Mouse (Mus musculus): ENCODE results near the gene Nlrx1.
A peak's percentile ranks its signal among the peaks of the same experiment; 100 is the strongest.

Gene Nlrx1

DNA sequence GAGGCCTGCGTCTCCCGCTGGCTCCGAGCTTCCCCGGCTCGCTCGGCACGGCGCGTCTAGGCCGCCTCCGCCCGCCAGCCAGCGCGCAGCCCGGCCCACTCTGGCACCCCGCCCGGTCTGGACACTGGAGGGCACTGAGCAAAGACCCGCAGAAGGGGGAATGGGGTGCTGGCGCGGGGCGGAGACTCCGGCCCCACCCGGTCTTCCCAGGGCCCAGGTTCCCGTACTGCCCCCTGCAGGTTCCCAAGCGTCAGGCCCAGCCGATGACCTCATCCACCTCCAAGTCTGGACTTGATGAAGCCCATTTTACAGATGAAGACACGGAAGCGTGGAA lies 405 bp downstream of the Nlrx1 start:
- peak; percentile 93 for DNase-seq (ENCODE audit: low spot score)

GRCm38 (mm10) chr9:44267319-44268026 lies 926 bp downstream of the Nlrx1 start:
- peak; percentile 31 for DNase-seq (ENCODE audit: low spot score)

GRCm38 (mm10) chr9:44266478-44267226 lies 1.7 kb downstream of the Nlrx1 start:
- DNase-seq (ENCODE audit: low spot score) = no peak

DNA sequence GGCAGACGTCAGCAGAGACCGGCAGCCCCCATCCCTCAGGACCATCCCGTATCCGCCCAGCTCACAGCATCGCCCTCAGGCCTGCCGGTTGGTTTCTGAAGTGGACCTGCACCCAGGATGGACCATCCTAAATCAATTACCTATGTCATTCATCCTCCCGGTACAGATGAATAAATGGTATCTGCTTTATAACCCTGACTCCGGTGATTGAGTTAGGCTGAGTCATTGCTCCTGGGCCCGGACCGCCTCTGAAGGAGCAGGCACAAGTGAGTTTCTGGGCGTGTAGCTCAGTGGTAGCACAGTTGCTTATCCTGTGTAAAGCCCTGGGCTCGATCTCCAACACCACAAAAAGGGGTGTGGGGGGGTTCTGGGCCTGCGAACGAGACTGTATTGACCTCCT lies 7.0 kb downstream of the Nlrx1 start:
- no peak for DNase-seq (ENCODE audit: low spot score)

DNA sequence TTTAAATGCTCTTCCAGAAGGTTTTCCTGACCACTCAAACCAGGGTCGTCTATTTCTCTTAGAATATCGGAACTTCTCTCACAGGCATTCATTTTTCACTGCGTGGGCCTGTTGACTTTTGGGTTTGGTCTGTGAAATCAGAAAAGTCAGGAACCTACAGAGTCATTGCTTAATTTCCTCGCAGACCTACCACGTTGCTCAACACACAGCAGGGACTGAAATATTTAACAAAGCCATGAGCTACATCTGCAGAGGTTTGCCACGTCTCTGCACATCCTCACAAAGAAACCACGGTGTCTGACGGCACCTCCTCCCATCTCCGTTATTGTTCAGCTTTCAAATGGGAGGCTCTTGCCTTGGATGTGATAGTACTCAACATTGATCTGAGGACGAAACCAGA lies 9.4 kb downstream of the Nlrx1 start:
- DNase-seq (ENCODE audit: low spot score) = no peak

GRCm38 (mm10) chr9:44256213-44256612 lies 12.2 kb downstream of the Nlrx1 start:
- DNase-seq (ENCODE audit: low spot score) = no peak

DNA sequence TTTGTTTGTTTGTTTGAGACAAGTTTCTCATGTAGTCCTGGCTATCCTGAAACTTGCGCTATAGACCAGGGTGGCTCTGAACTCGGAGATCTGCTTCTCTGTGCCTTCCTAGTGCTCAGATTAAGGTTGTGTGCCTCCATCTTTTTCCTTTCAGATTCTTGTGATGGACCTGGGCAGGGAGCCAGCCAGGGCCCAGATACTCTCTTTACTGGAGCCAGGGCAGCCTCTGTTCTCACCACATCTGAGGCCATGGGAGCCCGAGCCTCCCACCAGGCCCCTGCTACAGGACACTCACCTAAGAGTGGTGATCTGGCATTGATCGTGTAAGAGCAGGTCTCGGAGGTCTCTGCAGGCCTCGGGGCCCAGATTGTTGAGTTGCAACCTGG lies 13.3 kb downstream of the Nlrx1 start:
- DNase-seq (ENCODE audit: low spot score) = no peak

- DNase-seq (ENCODE audit: low spot score) = no peak
These were observed 13.8 kb downstream of the Nlrx1 start for GRCm38 (mm10) chr9:44254508-44255135.

DNA sequence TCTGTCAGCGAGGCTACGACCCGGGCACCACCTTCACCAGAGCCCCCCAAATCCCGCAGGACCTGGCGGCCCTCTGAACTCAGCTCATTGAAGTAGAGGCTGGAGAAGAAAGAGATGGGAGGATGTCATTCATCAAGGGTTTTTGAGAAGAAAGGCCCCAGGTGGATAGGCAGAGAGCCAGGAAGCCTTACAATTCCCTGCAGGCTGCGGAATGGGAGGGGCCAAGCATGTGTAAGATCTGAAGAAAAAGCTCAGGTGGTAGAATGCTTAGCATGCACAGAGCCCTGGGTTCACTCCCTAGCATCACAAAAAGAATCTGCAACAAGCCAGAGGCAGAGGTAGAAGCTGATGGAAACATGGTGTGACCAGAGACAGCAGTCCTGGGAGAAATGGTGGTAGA lies 15.0 kb downstream of the Nlrx1 start:
- no peak for DNase-seq (ENCODE audit: low spot score)

DNA sequence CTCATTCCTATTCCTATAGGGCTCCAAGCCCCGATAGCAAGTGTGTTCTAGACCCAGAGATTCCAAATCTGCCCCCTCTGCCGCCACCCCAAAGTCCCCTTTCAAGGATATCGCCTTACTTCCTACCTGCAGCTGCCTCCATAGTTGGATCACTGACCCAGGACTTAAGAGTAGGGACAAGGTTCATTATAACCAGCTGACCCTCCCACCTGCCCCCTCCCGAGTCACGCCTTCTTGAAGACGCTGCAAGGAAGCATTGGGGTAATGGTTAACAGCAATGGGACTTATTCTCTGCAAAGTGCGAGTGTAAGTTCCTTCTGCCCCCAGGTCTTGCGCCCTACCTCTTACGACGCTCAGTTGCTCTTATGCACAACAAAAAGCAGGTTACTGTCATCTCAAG lies 17.1 kb downstream of the Nlrx1 start, which contains the start of gene Pdzd3:
Gene Pdzd3 (minus strand): TSS at position 158 of the 400 bp plus-strand sequence.
- DNase-seq (ENCODE audit: low spot score) = no peak

- DNase-seq (ENCODE audit: low spot score) = no peak
These were observed 18.0 kb downstream of the Nlrx1 start for GRCm38 (mm10) chr9:44250445-44250844.

DNA sequence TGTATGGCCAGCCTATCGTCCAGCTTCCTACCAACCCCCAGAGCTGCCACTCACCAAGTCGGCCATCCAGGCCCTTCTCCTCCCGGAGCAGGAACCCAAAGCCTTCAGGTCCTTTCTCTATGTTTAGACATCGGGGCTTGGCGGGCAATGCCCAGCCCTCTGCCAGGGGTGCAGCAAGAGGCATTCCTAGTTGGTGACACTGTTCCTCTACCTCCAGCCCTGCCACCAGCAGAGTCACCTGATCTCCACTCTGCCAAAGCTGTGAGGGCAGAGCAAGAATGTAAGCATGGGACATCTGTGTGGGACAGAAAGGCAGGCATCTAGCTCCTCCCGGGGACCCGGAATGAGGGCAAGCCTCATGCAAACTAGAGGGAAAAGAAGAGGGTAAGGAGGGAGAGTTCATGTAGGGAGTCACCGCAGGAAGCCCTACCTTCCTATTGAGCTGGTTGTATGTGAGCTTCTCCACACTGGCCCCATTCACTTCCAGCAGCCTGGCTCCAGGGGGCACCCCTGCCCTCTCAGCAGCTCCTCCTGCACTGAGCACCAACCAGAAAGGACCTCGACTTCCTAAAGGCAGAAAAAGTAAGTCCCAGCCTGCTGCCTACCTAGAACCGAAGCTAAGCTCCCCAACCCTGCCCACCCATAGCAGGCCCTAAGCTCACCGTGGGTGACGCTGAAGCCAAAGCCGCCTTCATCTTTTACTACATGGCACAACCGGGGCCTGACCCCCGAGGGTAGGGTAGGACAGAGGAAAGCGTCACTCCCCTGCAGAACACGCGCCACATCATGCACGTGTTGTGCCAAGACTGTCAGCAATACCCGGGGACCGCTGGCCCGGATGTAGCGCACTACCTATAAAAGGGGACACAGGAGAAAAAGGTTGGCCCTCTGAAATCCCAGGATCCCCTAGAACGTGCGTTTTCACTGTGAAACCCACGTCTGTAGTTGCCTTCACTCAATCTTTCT lies 18.9 kb downstream of the Nlrx1 start:
- peak; percentile 73 for DNase-seq (ENCODE audit: low spot score)

GRCm38 (mm10) chr9:44247907-44248306 lies 20.5 kb downstream of the Nlrx1 start:
- DNase-seq (ENCODE audit: low spot score) = no peak

- no peak for DNase-seq (ENCODE audit: low spot score)
These were observed 24.8 kb downstream of the Nlrx1 start for GRCm38 (mm10) chr9:44243621-44244020.

DNA sequence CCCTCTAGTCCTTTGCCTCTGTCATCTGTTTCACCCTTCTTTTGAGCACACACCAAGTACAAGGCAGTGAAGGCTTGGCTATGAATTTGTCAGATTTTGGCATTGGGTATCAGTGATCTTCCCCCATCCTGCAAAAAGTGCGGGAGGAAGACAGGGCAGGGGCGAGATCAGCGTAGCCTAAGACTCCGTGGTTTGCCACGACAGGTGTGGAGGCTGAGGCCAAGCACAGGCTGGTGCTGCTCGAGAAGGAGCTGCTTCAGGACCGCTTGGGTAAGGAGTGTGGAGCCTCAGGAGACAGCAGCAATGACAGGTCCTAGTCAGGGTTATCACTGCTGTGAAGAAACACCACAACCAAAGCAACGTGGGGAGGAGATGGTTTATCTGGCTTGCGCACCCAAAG lies 27.0 kb downstream of the Nlrx1 start:
- no peak for DNase-seq (ENCODE audit: low spot score)

- DNase-seq (ENCODE audit: low spot score) = no peak
These were observed 27.5 kb downstream of the Nlrx1 start for GRCm38 (mm10) chr9:44240911-44241310.

DNA sequence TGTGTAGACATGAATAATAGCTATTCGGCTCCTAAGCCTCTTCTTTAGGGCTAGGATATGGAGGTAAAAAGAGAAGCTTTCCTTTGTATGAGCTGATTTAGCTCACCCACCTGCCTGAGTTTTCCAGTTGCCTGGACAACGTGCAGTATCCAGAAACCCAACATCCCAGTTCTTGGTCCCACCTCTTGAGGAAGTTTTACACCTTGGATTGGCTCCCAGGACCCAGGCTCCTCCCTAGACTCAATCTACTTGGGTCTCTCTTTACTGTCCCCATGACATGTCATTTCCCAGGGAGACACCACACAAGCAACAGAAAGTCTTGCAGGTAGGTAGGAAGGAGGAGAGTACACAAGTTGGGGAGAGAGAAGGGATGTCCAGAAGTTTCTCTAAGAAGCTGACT lies 28.0 kb downstream of the Nlrx1 start, which contains the start of gene Ccdc153:
Gene Ccdc153 (plus strand): TSS at position 278 of the 400 bp plus-strand sequence.
- DNase-seq (ENCODE audit: low spot score) = no peak

DNA sequence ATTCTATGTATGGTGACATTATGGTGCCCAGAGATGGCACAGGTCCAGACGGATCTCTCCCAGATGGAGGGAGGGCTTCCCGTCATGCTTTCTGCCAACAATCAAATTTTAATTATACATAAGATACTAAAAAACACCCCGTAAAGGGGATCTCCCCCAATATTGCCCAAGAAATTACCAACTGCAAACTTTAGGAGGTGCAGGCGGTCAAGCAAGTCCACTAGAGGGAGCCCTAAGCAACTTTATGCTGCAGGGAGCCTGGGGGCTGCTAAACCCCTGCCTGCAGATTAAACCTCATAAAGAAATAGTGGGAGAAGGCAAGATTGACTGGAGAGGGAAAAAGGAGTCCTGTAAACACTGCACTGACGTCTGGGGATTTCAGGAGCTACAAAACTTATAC lies 29.0 kb downstream of the Nlrx1 start:
- no peak for DNase-seq (ENCODE audit: low spot score)

DNA sequence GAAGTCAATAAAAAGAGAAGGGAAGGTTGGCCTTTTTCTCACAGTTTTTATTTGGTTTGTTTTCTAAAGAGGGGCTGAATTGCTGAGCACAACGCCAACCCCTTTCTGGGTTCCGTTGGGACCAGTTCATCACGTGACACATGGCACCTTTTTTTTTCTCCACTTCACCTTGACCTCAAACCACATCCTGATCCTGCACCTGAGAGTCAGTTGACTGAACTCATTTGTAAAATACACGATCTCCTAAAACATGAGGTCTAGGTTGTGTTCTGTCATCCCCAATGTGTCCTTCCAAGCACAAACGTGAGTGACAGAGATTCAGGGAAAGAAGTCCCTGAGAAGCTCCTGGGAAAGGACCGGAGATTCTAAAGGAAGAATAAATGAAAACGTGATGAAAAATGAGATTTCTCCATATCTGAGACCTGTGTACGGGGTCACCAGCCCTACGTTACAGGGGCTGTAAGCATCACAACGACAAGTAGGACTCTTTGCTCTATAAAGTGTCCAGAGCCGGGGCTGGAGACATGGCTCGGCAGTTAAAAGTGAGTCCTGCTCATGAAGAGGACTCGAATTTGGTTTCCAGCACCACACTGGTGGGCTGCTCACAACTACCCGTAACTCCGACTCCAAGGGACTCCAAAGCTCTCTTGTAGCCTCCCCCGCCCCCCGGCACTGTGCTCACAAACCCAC lies 29.8 kb downstream of the Nlrx1 start:
- DNase-seq (ENCODE audit: low spot score) = no peak

- no peak for DNase-seq (ENCODE audit: low spot score)
These were observed 31.3 kb downstream of the Nlrx1 start for GRCm38 (mm10) chr9:44237128-44237527.

DNA sequence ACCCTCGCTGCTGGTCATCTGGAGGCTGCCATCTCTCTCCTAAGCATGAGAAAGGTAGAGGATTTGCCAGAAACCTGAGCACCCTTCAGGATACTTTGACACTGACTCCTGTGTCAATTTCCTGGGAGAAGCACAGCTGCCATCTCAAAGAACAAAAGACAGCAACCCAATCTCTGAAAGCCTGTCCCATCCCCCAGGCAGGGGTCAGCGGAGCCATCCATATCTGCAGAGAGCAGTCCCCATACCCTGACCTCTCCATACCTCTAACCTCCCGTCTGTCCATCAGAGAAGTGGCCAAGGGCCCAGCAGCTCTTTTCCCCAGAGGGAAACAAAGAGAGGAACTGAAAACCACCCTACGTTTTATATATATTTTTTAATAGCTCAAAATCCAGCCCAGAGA lies 31.8 kb downstream of the Nlrx1 start:
- DNase-seq (ENCODE audit: low spot score) = no peak
